Mouse (Mus musculus) inflammation-experienced regulatory T-cells, adult 6 months (primary cell): ENCODE data around the gene Npas3. TPM values are rescaled to one million over a fixed set of nuclear protein-coding genes. Genes with fewer than 3 reads are reported as not detected.
"Not testable (repeated sequence)": the region's sequence is repeated elsewhere in the genome, so short reads cannot be mapped to it uniquely, and the experiment has no call there.

Source experiments
- ATAC-seq: one replicate; pipeline ENCODE4 v1.8.0; 2017
- polyA plus RNA-seq, 3 experiments: library from polyadenylated mRNA; unstranded; fragments of 100-300 nt; shearing (Covaris generic); gene quantifications; one replicate each; pipeline ENCODE4 v1.2.1; 2017

The Npas3 gene
- under 1 TPM in 1 of 3 experiments, not detected in 2; 0.09 TPM for polyA plus RNA-seq

DNA sequence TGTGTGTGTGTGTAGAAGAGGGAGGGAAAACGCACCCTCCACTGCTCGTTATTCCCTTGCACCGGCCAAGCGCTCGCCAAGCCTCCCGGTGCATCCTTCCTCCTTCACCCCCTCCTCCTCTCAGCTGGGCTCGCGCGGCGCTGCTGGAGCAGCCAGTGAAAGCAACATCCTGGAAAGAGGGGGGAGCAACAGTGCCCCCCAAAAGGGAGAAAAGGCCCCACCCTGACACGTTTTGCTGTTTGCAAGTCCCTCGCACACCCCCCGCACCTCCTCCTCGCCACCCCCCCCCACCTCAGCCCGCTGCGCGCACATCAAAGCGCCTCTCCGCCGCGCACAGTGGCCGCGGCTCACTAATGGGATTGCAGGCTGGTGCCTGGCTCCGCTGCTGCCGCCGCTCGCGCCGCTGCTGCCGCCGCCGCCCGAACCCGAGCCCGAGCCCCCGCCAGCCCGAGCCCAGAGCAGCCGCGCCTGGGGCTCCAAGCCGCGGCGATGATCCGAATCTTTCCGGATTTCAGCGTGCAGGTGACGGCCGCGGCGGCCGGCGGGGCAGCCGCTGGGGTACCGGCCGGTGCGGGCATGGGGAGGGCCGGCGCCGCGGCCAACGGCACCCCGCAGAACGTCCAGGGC lies at the start of gene Npas3:
Gene Npas3 (plus strand): TSS at position 577 of the 627 bp plus-strand sequence.
- no peak for ATAC-seq

DNA sequence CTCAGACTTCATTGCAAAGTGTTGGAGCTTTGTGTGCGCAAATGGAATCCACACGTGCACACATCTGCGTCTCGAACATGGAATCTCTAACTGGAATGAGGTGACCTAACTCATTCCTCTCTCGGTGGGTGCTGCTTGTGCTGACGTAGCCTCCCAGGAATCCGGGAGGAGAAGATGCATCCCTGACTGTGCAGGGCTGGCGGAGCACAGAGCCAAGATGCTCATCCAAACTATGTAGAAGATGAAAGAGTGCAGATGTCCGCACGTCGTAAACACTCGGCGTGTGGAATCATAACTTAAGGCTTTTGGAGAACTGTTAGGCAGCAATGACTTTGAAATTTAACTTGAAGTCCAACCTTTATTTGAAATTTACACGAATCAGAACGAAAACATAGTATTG lies 31.3 kb upstream of the Npas3 start:
- ATAC-seq = no peak

DNA sequence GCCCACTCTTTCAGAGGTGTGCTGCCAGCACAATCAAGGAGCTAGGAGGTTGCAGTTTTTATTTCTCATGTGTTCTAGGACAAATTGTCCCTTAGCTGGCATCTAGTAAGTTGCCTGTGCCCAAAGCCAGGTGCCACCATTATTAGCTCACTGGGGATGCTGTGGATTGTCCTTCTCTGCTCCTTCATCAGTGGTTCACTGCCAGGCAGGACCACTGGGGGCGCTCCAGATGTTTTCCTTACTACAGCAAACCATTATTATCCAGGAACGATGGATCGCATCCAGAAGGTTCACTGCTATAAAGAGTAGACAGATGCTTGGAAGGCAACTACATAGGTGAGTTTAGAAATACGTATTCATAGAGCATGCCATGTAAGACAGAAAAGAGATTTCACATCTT lies 25.7 kb upstream of the Npas3 start:
- no peak for ATAC-seq

DNA sequence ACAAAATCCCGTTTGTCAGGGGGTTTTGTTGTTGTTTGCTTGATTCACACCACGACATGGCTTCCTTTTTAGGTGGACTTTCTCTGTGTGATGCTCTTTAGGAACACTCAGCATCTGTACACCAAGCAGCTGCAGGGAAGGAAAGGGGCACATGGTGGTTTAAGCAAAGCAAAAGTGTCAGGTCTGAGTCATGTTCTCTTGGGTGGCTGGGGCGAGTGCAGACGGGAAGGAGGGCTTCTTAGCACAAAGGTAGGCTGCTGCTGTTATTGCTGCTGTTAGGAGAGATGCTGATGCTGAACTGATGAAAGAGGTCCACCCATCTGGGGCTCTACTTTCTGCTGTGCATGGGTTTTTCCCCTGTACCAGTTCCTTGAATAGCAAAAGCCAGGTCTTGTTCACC lies 21.1 kb upstream of the Npas3 start:
- ATAC-seq = no peak

DNA sequence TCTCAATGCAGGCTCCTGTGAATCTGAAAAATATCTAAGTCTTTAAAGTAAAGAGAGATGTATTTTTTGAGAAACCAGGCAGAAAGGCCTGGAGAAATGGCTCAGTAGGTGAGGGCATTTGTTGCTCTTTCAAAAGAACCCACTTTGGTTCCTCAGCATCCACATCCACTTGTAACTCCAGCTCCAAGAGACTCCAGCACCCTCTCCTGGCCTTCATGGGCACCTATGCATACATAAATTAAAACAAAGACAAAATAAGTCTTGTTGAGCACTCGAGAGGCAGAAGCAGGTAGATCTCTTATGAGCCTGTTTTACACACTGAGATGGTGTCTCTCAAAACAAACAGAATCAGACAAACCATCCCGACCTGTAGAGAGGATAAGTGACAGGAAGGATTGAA lies 19.1 kb upstream of the Npas3 start:
- no peak for ATAC-seq

DNA sequence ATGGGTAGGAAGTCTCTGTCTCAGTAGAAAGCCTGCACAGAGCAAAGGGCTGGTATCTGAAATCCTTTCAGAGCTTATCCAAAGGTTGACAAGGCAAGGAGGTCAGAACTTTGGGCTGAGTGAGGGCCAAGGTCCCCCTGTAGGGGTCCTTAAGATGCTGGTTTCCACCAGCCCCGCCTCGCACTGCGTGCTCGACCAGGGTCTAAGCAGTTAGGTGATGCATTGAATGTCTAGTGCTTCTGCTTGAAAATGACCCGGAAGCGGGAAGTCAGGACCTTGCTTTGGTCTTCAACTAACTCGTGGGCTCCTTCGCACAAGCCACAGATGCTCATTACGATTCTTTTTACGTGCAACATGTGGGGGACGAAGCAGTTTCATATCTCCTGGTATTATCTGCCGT lies 2.3 kb upstream of the Npas3 start:
- no peak for ATAC-seq

DNA sequence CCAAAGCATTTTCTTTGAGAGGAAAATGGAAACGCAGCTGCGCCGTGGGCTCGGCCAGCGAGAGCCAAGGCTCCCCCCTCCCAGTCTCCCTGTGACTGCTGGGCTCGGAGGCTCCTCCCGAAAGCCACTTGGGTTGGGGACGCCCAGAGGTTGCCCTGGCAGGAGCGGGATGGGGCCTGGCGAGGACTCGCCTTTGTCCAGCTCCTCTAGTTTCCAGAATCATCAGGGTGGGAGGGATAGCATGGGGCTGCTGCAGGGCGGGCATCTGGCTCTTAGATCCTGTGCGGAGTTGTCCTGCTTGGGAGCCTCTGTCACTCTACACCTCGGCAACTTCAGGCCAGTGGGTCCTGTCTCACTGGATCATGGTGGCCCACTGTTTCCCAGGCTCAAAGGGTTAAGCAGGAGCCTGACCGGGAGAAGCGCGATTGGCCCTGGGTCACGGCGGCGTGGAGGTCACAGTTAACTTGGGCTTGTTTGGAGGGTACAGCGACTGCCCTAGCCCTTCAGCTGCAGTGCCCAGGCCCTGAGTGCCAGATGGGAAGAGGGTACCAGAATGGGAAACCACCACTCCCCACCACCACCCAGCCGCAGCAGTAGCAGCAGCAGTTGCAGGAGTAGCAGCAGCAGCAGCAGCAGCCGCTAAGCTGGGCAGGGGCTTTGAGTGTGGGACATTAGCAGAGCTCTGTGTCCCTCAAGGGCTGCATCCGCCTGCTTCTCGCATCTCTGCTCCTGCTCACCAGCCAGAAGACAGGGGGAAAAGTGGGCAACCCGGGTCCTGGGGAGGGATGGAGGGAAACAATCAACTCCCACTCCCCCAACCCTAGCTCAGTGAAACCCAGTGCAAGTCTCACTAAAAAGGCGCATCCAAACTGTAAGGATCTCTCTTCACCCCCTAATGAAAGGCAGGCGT lies 1.6 kb upstream of the Npas3 start:
- ATAC-seq = no peak

DNA sequence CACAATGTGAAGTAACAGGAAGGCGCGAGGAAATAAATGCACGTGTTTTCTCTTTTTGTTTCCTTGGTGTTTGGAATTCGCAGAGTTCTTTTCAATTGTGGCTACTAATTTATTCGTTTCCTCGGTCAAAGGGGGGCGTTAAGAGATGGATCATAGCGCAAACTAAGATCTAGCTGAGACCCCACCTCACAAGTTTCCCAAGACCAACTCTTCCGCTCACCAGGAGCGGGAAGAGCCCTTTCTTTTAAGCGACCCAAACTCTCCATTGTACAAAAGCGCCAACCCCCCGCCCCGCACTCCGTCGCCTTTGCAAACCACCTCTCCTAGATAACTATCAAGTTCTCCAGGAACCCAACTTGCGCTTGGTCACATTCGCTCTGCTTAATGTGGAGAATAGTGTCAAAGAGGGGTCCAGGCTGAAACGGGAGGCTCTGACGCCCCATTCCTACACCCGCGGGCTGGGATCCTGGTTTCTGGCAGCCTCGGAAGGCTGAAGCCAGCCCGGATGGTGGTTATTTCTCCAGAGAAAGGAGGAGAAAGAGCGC lies 914 bp upstream of the Npas3 start:
- no peak for ATAC-seq

DNA sequence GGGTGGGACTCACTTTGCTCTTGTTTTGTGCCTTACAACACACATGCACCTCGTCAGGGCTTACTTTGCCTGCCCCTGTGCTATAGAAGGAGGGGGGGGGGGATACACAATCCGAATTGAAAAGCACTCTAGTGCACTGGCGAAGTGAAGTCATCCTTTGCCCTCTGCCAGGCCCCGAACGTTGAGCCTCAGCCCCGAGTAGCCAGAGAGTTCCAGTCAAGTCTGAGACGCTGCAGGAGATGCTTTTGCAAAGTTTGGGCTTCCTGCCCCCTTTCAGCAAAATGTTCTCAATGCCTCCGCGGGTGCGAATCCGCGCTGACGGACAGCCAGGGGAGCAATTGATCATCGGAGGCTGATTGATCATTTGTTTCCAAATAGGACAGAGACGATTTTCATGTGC lies 319 bp downstream of the Npas3 start:
- ATAC-seq = no peak

DNA sequence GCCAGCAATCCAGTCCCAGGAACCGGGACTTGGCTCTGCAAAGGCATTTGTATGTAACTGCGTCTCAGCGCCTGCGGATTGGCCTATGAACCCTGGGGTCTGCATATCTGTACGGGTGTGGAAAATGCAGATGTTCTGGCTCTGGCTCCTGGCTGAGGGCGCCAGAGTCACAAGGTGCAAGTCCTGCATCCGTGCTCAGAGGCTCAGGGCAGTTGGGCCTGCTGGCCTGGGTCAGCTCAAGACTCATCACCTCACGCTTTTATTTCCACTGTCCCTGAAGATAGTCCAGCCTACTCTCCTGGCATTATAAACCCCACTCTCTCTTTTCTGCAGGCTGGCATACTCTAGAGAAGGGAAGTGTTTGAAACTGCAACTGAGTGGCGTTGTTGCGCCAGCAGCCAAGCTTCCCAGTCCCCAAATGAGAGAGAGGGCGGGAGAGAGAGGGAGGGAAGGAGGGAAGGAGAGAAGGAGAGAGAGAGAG lies 3.3 kb downstream of the Npas3 start:
- ATAC-seq = no peak

DNA sequence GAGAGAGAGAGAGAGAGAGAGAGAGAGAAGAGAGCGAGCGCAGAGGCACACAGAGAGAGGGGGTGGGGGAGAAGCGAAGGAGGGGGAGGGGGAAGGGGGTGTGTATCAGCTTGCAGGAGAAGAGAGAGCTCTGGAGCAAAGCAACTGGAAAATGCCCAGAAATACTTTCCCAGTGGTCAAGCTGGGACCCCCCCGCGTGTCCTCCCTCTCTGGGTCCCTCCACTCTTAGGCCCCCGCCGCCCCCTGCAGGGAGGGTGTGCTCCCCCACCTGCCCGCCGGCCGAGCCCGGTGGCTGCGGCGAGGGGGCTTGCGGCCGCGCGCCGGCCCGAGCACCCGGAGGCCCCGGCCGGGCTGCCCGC lies 3.7 kb downstream of the Npas3 start:
- ATAC-seq = no peak

DNA sequence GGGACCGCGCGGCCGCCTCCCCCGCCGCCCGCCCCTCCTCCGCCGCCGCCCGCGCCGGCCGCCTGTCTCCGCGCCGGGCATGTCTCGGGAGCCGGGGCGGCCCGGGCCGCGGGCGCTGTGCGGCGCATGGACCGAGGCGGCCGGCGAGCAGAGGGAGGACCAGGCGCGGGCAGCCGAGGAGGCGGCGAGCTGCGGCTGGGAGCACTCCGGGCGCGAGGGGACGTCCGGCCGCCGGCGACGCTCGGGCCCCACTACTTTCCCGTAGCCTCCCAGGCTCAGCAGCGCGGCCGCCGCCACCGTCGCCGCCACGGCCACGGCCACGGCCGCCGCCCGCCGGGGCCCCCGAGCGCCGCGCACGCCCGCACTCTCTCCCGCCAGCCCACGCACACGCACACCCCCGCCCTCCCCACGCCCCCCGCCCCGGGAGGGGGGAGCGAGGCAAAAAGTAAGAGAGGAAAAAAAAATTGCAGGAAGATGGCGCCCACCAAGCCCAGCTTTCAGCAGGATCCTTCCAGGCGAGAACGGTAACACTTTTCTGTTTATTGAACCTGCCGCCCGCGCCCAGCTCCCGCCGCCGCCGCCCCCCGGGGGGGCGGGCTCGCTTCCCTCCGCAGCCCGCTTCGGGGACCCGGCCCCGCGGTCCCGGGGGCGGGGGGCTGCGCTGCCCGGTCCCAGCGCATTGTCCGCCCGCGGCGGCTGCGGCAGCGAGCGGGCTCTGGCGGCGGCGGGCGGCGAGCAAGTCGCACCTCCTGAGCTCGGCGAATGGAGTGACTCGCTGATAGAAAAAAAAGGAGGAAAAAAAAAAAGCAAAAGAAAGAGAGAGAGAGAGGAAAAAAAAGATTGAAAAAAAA lies 4.3 kb downstream of the Npas3 start:
- no peak for ATAC-seq

DNA sequence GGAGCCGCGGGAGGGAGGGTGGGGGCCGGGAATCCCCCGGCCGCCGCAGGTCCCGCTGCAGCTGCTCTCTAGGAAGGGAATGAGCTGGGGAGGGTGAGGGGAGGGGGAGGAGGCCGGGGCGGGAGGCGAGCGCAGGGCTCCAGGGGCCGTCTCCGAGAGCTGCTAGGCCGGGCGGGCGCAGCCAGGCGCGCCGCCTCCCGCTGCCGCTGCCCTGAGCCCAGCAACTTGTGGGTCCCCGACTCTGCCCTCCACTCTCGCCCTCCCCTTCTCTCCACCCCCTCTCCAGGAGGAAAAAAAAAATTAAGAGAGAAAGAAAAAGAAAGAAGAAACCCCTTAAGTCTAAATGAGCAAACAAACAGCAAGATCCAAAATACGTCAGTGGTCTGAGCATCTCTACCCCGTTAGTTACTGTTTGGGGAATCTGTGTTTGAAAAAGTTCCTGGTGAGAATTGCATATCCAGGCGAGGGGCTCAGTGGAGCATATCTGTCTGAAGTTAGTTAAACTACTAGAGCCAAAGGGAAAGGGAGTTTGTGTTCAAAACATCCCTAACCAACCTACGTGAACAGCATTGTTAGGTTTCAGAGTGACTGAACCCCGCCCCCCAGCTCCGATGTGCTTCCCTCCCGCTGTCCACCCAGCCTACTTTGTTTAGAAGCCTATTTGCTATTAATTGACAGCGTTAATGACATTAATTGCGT lies 5.1 kb downstream of the Npas3 start:
- ATAC-seq = no peak

DNA sequence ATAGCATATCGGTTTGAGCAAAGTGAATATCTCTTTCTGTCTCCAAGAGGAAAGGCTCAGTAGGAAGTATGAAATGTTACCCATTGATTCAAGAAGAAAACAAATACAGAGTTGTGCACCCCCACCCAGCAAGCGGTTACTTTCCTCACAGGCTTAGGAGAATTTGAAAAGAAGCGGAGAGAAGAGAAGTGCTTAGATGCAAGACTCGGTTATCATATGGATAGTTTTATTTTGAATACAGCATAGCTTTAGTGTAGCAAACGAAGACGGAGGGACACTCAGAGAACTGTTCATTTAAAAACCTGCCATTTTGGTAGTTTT lies 5.6 kb downstream of the Npas3 start:
- no peak for ATAC-seq

DNA sequence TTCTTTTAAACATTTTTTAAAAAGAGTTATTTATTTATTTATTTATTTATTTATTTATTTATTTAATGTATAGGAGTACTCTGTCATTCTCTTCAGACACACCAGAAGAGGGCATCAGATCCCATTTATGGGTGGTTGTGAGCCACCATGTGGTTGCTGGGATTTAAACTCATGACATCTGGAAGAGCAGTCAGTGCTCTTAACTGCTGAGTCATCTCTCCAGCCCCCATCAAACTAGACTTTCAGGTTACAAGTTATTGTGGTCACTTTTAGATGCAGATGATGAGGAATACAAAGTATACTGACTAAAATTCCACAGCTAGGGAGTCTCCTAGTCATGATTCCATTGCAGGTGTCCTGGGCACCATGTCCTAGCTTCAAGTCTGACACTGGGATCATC lies 26.0 kb downstream of the Npas3 start:
- not testable (repeated sequence) for ATAC-seq

DNA sequence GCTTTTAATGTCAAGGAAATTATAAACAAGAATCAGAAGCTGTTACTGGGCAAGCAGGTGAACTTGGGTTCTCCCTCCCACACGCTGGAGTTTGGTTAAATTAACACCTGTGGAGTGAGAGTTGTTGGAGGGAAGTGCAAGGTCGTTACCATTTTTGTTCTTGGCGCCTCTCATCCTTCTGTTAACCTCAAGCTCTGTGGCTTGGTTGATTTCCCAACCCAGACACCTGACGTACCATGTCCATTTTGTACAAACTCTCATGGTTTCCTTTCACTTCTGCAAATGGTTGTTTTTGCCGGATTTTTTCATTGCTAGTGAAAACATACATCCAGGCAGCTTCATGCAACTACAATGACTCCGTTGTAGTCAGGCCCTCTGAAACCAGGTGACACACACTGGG lies 28.9 kb downstream of the Npas3 start:
- ATAC-seq = no peak

DNA sequence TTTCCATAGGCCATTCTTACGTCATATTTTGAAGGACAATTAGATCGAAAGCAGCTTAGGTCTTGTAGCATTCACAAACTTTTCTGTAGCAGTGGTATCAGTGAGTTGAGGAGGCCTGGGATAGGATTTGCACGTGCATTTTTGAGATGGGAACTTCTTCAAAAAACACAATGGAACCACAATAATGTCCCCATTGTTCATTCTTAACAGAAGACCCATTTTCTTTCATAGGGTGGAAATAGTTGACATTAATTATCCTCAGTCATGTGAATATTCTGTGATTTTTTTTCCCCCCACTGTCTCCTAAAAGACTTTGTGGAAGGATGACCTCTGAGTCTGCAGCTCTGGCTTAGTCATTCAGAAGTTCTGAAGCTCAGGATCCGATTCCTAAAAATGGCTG lies 41.9 kb downstream of the Npas3 start:
- no peak for ATAC-seq

DNA sequence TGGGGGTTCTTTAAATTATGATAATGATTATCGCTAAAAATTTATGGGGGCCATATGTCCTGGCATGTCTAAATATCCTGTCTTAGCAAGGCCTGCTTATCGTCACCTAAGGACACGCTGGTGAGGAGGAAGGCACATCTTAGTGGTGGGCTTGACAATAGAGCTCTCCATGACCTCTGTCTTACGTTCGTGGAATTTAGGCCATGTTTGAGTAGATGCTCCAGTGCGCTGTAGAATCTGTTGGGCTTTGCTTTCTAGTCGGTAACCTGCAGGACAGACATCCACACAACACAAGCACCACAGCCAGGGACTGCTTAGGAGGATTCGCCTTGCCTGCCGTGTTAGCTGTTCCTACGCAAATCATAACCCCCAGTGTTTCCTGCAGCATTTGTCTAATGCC lies 42.4 kb downstream of the Npas3 start:
- ATAC-seq = no peak

DNA sequence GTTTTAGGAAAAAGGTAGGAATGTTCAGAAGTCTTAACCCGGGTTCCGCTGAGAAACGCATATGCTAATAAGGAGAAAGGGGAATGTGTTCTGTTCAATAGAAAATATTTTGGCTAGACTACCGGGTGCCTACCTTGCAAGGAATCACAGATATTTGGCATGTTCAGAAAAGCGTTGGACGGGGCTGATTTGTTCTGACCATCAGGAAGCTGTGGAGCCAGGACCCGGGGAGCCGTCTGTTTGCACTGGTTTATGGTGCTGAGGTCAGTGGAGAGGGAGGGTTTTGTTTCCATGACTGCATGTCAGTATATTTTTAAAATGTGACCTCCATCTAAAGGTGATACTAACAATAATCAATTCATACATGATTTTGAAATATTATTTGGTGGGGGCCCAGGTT lies 43.5 kb downstream of the Npas3 start:
- ATAC-seq = no peak

DNA sequence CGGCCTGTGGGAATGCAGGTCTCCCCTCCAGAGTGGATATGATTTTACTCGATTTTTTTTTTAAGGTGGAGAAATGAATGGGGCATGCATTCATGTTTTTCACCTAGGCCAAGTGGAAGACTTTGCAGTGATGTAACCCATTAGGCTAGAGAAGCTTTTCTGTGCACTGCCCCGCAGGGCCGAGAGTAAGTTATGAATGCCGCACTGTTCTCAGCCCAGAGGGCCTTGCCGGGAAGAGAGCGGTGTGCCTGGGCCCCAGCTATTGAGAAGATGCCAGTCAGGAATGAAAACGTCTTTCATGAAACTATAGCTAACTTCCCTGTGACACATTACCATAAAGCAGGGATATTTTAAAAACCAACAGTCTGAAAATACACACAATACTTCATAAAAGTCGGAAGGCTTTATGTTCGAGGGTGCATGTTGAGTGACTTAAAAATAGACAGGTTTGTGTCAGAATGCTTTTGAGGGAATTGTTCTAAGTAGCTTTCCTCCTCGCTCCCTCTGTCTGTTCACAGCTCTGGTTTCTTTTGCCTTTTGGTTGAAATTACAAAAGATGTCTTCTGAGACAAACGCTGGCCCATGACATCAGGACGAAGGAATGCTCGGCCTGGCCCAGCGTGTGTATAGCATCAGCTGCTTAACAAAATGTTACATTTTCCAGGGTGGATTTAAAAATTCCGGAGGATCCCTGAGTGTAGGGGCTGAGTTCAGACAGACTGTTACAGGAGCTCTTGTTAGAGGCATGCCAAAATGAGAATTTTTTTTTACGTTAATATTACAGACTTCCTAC lies 44.2 kb downstream of the Npas3 start:
- no peak for ATAC-seq

DNA sequence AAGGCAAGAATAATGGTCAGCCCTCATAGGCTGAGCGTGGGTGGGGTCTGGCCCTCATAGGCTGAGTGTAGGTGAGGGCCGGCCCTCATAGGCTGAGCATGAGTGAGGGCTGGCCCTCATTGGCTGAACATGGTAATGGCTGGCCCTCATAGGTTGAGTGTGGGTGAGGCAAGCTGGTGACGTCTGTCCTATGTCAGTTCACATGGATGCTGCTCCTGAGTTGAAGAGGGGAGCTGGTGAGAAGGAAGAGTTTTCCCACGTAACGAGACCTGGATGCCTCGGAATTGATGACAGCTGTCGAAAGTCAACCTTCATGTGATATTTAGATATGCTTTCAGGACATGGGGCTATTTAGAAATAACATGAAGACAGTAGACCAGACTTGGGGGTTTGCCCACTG lies 45.5 kb downstream of the Npas3 start:
- no peak for ATAC-seq

DNA sequence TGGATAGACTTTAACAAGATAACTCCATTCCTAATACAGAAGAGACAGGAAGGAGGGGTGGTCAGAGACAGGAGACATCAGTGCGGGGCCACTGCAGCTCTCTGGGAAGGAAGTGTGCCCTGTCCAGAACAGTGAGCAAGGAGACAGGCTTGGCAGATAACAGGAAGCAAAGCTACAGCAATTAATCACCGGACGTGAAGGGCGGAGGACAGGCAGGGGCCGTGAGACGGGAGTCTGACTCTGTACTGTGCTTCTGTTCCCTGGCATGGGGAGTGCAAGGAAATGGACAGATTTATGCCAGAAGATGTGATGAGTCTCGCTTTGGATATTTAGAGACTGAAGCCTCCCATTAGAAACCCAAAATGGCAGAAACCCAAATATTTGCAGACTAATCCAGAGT lies 47.3 kb downstream of the Npas3 start:
- ATAC-seq = no peak
